Mouse (Mus musculus): ENCODE data around the gene Zfp704.
A peak's percentile ranks its signal among the peaks of the same experiment; 100 is the strongest.

The Zfp704 gene

GRCm38 (mm10) chr3:9427826-9428225 is 182.1 kb downstream of the Zfp704 start:
- no peak for DNase-seq (ENCODE audit: low read depth, low spot score)

GRCm38 (mm10) chr3:9425661-9426060 is 184.2 kb downstream of the Zfp704 start:
- no peak for DNase-seq (ENCODE audit: low read depth, low spot score)

- DNase-seq (ENCODE audit: low read depth, low spot score): no peak
Observed at GRCm38 (mm10) chr3:9424637-9425036, 185.2 kb downstream of the Zfp704 start.

- no peak for DNase-seq (ENCODE audit: low read depth, low spot score)
Observed at GRCm38 (mm10) chr3:9423669-9424068, 186.2 kb downstream of the Zfp704 start.

- DNase-seq (ENCODE audit: low read depth, low spot score): no peak
Observed at GRCm38 (mm10) chr3:9408896-9409295, 201.0 kb downstream of the Zfp704 start.

GRCm38 (mm10) chr3:9407801-9408200 is 202.1 kb downstream of the Zfp704 start:
- peak; percentile 16 for DNase-seq (ENCODE audit: low read depth, low spot score)

GRCm38 (mm10) chr3:9407119-9407546 is 202.8 kb downstream of the Zfp704 start:
- no peak for DNase-seq (ENCODE audit: low read depth, low spot score)

- no peak for DNase-seq (ENCODE audit: low read depth, low spot score)
Observed at GRCm38 (mm10) chr3:9405341-9405740, 204.5 kb downstream of the Zfp704 start.

DNA sequence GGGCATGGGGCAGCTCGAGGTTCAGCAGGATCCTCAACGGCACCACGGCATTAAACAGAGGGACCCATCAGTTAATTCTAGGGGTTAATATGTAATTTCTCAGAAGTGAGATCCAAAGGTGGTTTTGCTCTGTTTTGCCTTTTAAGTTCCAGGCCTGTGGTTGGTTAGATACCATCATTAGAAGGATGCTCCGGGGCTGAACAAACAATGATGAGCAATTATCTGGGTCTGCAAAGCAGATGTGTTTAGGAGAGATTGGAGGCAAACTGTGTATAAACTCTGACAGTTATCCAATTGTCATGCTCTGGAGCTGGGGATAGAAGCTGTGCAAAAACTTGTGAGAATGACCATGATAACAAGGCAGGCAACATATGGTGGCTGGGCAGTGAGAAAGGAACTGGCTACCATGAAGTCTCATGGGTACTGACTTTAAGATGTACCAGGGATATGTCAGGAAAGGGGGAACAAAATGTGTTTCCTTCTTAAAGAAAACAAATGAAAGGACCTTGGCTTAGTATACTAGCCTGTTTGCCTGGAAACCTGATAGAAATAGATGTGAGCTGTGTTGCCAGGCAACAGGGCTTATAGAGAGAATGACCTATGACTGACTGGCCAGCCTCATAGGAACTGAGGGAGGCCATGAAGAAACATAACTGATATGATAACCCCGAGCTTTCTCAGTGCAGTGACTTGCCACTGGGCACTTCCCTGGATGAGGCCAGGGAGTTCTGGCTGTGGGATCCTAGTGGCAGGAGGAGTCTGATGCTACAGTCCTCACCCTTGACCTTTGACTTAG is 206.4 kb downstream of the Zfp704 start:
- no peak for DNase-seq (ENCODE audit: low read depth, low spot score)

DNA sequence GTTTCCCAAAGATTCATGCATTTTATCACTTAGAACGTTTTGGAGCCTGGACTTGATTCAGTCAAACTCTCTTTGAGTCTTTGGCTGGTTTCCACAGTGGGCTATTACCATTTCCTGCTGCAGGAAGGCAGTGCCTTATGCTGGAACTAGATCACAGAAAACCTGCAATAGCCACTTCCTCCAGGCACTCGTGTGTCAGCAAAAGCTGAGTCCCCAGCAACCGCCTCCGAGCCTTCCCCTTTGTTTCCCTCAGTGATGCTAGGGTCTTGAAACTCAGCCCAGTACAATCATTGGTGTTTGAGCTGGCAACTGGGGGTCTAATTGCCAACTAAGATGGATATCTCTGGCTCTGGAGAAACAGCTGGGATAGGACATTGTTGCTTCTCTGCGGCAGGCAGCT is 207.0 kb downstream of the Zfp704 start:
- DNase-seq (ENCODE audit: low read depth, low spot score): peak; percentile 67

- peak; percentile 44 for DNase-seq (ENCODE audit: low read depth, low spot score)
Observed at GRCm38 (mm10) chr3:9402345-9402744, 207.5 kb downstream of the Zfp704 start.

- DNase-seq (ENCODE audit: low read depth, low spot score): peak; percentile 5
Observed at GRCm38 (mm10) chr3:9401685-9402084, 208.2 kb downstream of the Zfp704 start.

GRCm38 (mm10) chr3:9400886-9401221 is 209.0 kb downstream of the Zfp704 start:
- peak; percentile 49 for DNase-seq (ENCODE audit: low read depth, low spot score)

- peak; percentile 76 for DNase-seq (ENCODE audit: low read depth, low spot score)
Observed at GRCm38 (mm10) chr3:9400201-9400885, 209.5 kb downstream of the Zfp704 start.

GRCm38 (mm10) chr3:9398271-9398670 is 211.6 kb downstream of the Zfp704 start:
- no peak for DNase-seq (ENCODE audit: low read depth, low spot score)

Measured in CD4-positive, CD25-positive, alpha-beta regulatory T cell, adult 2 months (primary cell).